Mouse (Mus musculus) testis, adult 2 months (tissue): Measurements from ENCODE around the gene Ehmt1.

Experiments
- CTCF ChIP-seq: fragments of 200-500 bp; IDR thresholded peaks from 2 replicates; pipeline ENCODE4 v1.5.1; 2012; ENCODE audit warnings: low read depth, mild to moderate bottlenecking, inconsistent platforms, low read length, moderate library complexity; ENCODE audit not compliant: control insufficient read depth, insufficient read depth, insufficient replicate concordance
- POLR2A ChIP-seq: fragments of 200-500 bp; IDR thresholded peaks from 2 replicates; pipeline ENCODE4 v1.6.1; 2012; ENCODE audit warnings: low read depth, mild to moderate bottlenecking, inconsistent platforms, low read length, moderate library complexity; ENCODE audit not compliant: control insufficient read depth

DNA sequence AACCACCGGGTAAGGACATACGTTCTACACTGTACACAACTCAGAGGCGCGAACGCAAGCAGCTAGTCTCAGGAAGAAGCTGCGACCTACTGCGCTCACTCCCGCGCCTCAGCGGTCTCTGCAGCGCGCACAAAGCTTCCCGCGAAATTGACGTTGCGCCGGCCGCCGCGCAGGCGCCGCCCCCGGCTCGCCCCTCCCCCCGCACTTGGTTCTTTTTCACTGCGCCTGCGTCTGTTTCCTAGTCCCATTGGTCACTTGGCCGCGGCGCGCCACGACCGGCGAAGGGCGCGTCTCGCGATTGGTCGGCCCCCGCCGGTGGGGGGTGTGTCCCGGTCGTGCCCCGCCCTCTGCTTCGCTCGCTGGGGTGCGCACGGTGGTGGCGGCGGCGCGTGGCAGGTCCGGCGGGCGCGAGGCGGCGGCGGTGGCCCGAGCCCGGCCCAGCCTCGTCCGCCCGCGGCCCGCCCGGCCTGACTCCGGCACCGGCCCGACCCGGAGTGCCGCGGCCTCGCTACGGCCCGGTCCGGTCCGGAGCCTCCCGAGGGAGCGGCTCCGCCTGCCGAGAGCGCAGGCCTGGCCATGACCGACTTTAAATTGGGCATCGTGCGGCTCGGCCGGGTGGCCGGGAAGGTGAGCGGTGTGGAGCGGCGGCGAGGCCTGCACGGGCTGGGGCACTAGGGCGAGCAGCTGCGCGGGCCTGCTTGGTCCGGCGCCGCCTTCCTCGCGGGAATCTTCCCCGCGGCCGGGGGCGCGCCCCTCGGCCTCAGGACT lies 30.2 kb upstream of the Ehmt1 start, which contains the start of gene Zmynd19:
- TF ChIP-seq CTCF = no peak
- peak; percentile 69 for TF ChIP-seq POLR2A
